Mouse (Mus musculus) T-cell, adult 2 months (primary cell): Measurements from ENCODE around the gene Actg2.

Experiments
- DNase-seq: peaks from one replicate; pipeline ENCODE4 v3.0.0; 2022; ENCODE audit warnings: low spot score

Actg2 gene

DNA sequence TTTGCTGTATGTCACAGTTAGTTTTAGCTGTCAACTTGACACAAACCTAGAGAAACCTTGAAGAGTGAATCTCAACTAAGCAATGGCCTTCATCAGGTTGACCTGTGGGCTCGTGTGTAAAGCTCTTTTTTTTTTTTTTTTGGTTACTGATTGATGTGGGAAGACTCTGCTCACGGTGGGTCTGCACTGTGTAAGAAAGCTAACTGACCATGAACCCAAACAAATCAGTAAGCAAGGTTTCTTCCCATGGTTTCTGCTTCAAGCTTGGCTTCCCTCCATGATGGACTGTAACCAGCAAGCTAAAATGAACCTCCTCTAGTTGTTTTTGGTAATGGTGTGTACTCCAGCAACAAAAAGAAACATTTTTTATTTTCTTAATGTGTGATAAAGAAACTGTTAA lies 56.9 kb downstream of the Actg2 start:
- DNase-seq: no peak

DNA sequence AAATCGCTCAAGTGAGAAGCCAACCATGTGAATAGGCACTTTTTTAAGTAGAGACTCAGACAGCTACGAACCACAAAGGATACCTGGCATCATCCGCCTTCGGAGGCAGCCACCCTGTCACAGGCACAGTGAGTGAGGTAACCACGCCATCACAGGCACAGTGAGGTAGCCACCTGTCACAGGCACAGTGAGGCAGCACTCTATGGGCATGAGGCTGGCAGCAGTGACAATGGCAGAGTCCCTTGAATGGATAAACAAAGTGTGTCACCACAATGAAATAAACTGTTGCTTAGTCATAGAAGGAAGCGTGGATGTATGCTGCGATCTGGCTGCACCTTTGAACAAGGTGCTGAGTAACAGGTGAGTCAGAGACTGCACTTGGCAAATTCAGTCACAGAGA lies 57.4 kb downstream of the Actg2 start:
- peak; percentile 41 for DNase-seq

DNA sequence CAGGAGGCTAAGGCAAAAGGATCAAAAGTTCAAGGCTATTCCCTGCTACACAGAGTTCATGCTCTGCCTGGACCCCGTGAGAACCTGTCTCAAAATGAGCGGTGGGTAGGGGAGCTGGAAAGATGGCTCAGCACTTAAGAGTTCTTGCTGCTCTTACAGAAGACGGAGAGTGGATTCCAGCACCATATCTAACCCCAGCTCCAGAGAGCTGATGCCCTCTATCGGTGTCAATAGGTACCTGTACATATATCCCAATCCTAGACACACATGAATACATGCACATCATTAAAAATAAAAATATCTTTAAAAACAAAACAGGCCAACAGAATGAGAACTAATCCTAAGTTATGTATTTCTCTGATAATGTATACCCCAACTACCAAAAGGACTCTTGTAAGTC lies 57.8 kb downstream of the Actg2 start:
- peak; percentile 8 for DNase-seq

DNA sequence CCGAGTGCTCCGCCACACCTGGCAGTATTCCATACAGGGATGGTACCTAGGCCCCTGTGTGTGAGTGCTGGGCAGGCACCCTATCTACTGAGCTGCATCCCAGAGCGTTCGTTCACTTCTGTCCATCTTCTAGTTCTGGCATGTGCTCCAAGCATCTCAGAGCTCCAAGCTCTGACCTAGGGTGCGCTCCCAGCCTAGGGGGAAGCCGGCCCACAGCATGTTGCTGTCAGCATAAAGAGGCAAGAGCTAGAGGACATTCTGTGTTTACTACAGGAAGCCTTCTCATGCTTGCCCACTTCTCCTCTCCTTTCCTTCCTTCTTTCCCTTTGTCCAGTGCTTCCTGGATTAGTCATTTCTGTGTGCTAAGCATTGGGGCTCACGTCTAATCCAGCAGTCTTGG lies 60.6 kb downstream of the Actg2 start:
- no peak for DNase-seq

DNA sequence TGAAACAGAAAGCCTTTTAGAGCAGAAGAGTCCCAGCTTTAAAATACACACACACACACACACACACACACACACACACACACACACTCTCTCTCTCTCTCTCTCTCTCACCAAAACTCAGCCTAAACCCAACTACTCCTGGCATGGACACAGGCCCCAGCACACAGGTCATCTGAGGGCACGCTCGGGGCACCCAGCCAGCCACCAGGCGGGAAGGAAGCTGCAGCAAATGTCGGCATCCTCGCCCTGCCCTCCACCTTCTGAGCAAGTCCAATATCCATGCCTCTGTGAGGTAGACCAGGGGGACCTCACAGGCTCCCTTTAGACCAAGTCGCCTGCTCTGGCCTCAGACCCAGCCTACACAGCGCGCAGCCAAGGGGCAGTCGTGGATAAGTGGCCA lies 62.8 kb downstream of the Actg2 start:
- no peak for DNase-seq

DNA sequence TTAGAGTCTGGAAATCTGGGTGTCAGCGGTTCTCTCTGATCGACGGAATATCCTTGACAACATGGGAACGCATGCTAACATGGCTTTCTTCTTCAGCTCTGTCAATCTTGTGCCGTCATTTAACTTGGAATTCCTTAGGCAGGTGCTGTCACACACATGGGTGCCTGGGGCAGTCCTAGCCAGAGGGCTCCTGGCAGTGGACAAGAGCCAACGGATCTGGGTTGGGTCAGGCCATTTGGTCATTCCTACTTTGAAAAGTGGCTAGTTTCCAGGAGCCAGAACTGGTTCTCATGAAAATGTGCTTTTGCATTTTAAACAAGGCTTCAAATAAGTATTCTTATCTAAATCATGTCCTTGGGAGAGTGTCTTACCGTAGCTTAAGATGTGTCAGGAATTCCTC lies 64.3 kb downstream of the Actg2 start:
- no peak for DNase-seq

DNA sequence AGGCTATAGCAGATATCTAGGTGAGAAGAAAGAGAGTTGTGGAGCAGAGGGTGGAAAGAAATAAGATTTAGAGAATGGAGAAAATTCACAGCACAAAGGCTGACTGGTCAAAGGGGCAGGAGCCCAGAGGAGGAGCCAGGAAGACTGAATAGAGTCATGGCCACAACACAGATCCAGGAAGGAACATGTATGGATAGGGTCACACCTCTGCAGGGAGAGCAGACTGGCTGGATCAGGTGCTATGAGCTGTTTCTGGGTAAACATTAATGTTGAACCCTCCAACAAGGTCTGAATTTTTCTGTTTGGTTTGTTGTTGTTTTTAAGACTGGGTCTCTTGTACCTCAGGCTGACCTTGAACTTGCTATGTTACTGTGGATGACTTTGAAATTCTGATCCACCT lies 72.1 kb downstream of the Actg2 start:
- no peak for DNase-seq
